ENCODE assay signal across 10 mouse cellular contexts in genomic region chr2:59644816-59645215, GRCm38 (mm10). TPM values are rescaled to one million over a fixed set of nuclear protein-coding genes. Genes with fewer than 3 reads are reported as not detected.
A peak's percentile ranks its signal among the peaks of the same experiment; 100 is the strongest.
DNase-seq lines count a peak whose midpoint lies in the region; ATAC-seq lines count a peak whose summit lies in the region.
"Had no signal": no experiment of that assay in that cellular context is flagged by ENCODE, and none has a peak within 500 bp of the region (broad histone marks: within the 10 kb centered on the region; RNA-seq: fewer than 3 reads in every experiment).

No protein-coding gene starts in this region.

- H3K4me1 ChIP-seq in hindbrain, embryonic 13.5 days (replicated peaks): peaks cover 32% of the 10 kb centered on the region
- H3K4me1 ChIP-seq in hindbrain, embryonic 11.5 days (replicated peaks; ENCODE audit: control insufficient read depth, insufficient read depth, low read length): peaks cover 8% of the 10 kb centered on the region; the same call in 1 of the 2 replicates

- no peak for ATAC-seq in hindbrain, embryonic 13.5 days (ENCODE audit: low FRiP score)
- ATAC-seq in hindbrain, embryonic 11.5 days (ENCODE audit: low FRiP score): no peak
- ATAC-seq in granulocyte monocyte progenitor cell, adult 5-6 weeks (replicated peaks; ENCODE audit: poor library complexity, severe bottlenecking): peak; percentile 62
- ATAC-seq in activated CD4-positive, CD25-positive, alpha-beta regulatory T cell, adult 4 months: no peak
- ATAC-seq: Patski had no signal

- H3K9me3 ChIP-seq in hindbrain, embryonic 13.5 days: no peaks in the 10 kb centered on the region
- no peaks in the 10 kb centered on the region for H3K9me3 ChIP-seq in hindbrain, embryonic 11.5 days (ENCODE audit: control insufficient read depth, low read length)
- H3K9me3 ChIP-seq: neural tube, embryonic 12.5 days had no signal

- intact Hi-C loops in gastrocnemius, postnatal 14 days (cut with DNase I; ENCODE audit: low total_unique reads): no loop called here

- 0 out of 2 replicates have a peak overlapping the region, but pooled peaks have one; percentile 23 for H3K27ac ChIP-seq in hindbrain, embryonic 13.5 days
- no peak overlapping the region for H3K27ac ChIP-seq in hindbrain, embryonic 11.5 days (ENCODE audit: low read depth, low read length)
- H3K27ac ChIP-seq: neural tube, embryonic 12.5 days had no signal

- DNase-seq in hindbrain, embryonic 11.5 days (ENCODE audit: low spot score): no peak
- DNase-seq in thymus, postnatal 14 days: peak; percentile 7
- DNase-seq in thymus, postnatal 0 days (ENCODE audit: low spot score): no peak
- DNase-seq in gastrocnemius, postnatal 14 days: no peak
- DNase-seq: thymus, adult 18-20 months had no signal

- H3K4me2 ChIP-seq in hindbrain, embryonic 13.5 days: no peak overlapping the region
- no peak overlapping the region for H3K4me2 ChIP-seq in hindbrain, embryonic 11.5 days (replicated peaks; ENCODE audit: low read depth, low read length)
- H3K4me2 ChIP-seq: neural tube, embryonic 12.5 days had no signal

- no peaks in the 10 kb centered on the region for H3K36me3 ChIP-seq in hindbrain, embryonic 13.5 days
- no peaks in the 10 kb centered on the region for H3K36me3 ChIP-seq in hindbrain, embryonic 11.5 days (ENCODE audit: control insufficient read depth, insufficient read depth, low read length)
- H3K36me3 ChIP-seq: neural tube, embryonic 12.5 days had no signal

- no peak overlapping the region for H3K4me3 ChIP-seq in hindbrain, embryonic 13.5 days
- H3K4me3 ChIP-seq in hindbrain, embryonic 11.5 days (ENCODE audit: low read depth, low read length): no peak overlapping the region
- H3K4me3 ChIP-seq: neural tube, embryonic 12.5 days had no signal

- H3K27me3 ChIP-seq in hindbrain, embryonic 13.5 days: peaks cover 17% of the 10 kb centered on the region; the same call in 1 of the 2 replicates
- 0 out of 2 replicates have a peak, but pooled peaks cover 3% of the 10 kb centered on the region for H3K27me3 ChIP-seq in hindbrain, embryonic 11.5 days (ENCODE audit: control insufficient read depth, insufficient read depth, low read length)
- H3K27me3 ChIP-seq: Patski had no signal

- no peak overlapping the region for H3K9ac ChIP-seq in hindbrain, embryonic 13.5 days
- H3K9ac ChIP-seq in hindbrain, embryonic 11.5 days (ENCODE audit: low read depth, low read length): no peak overlapping the region
- H3K9ac ChIP-seq: neural tube, embryonic 12.5 days had no signal

- 52% methylated on average over 5 of the region's 5 CpGs for WGBS in hindbrain, embryonic 13.5 days
- 64% methylated on average over 5 of the region's 5 CpGs for WGBS in hindbrain, embryonic 11.5 days

RNA-seq across cellular contexts. Expression of gene Tanc1, which starts 33.0 kb away (rescaled TPM):
- polyA plus RNA-seq in hindbrain, embryonic 13.5 days (2015; fragmentation: Nextera tagmentation; extraction: Ambion mirVana): 7.1 and 8.9 TPM in 2 replicates
- polyA plus RNA-seq in hindbrain, embryonic 11.5 days (2014; fragmentation: Nextera tagmentation; extraction: Ambion mirVana): 11.2 and 12.2 TPM in 2 replicates
- 2.0 and 3.3 TPM in 2 replicates for polyA plus RNA-seq in thymus, postnatal 0 days (2015; fragmentation: Nextera tagmentation; extraction: Ambion mirVana)
- 3.2 and 15.6 TPM in 2 replicates for total RNA-seq in granulocyte monocyte progenitor cell, adult 5-6 weeks (2014; fragmentation: Nextera tagmentation)
- 2.0 and 3.6 TPM in 2 replicates for total RNA-seq in granulocyte monocyte progenitor cell, adult 5-6 weeks (2017)
- 1 to 10 TPM; 7.2 to 8.7 TPM for polyA plus RNA-seq in activated CD4-positive, CD25-positive, alpha-beta regulatory T cell, adult 4 months (2017; shearing (Covaris generic))
- total RNA-seq in gastrocnemius, postnatal 14 days (2021): 10 to 100 TPM; 10.5 to 13.4 TPM
